Mouse (Mus musculus) liver, adult 2 months (tissue): ENCODE data around the gene Auts2. TPM values are rescaled to one million over a fixed set of nuclear protein-coding genes. Genes with fewer than 3 reads are reported as not detected.

Source experiments
- DNase-seq: peaks from one replicate; pipeline ENCODE4 v3.0.0-alpha.2; 2011; ENCODE audit warnings: low read depth, low spot score; ENCODE audit errors: extremely low read depth
- H3K27ac ChIP-seq: fragments of 200-500 bp; replicated peaks from 2 replicates; pipeline ENCODE4 v1.5.1; 2012; ENCODE audit warnings: low read depth, mild to moderate bottlenecking, control low read depth, inconsistent platforms, low read length; ENCODE audit not compliant: insufficient read depth
- H3K27me3 ChIP-seq: fragments of 200-500 bp; 2 replicates; pipeline ENCODE4 v1.6.1; 2012; ENCODE audit warnings: mild to moderate bottlenecking, moderate library complexity, low read length, inconsistent platforms; ENCODE audit not compliant: control insufficient read depth, insufficient read depth
- H3K36me3 ChIP-seq: fragments of 200-500 bp; 2 replicates; pipeline ENCODE4 v1.6.1; 2012; ENCODE audit warnings: low read length, inconsistent platforms; ENCODE audit not compliant: control insufficient read depth, insufficient read depth
- H3K4me1 ChIP-seq: fragments of 200-500 bp; 2 replicates; pipeline ENCODE4 v1.6.1; 2011; ENCODE audit warnings: low read length; ENCODE audit not compliant: control insufficient read depth, insufficient read depth
- H3K4me3 ChIP-seq: fragments of 200-500 bp; 2 replicates; pipeline ENCODE4 v1.5.1; 2011; ENCODE audit warnings: low read depth, mild to moderate bottlenecking, control low read depth, low read length, moderate library complexity; ENCODE audit not compliant: insufficient read depth
- H3K79me2 ChIP-seq: fragments of 200-500 bp; 2 replicates; pipeline ENCODE4 v1.6.1; 2012; ENCODE audit warnings: inconsistent platforms, mild to moderate bottlenecking, low read length, moderate library complexity; ENCODE audit not compliant: control insufficient read depth, insufficient read depth
- H3K9ac ChIP-seq: fragments of 200-500 bp; 2 replicates; pipeline ENCODE4 v1.6.1; 2012; ENCODE audit warnings: low read depth, mild to moderate bottlenecking, control low read depth, inconsistent platforms, low read length
- CTCF ChIP-seq: fragments of 200-500 bp; IDR thresholded peaks from 2 replicates; pipeline ENCODE4 v1.5.1; 2011; ENCODE audit warnings: low read depth, low read length, control low read depth
- POLR2A ChIP-seq: fragments of 200-500 bp; IDR thresholded peaks from 2 replicates; pipeline ENCODE4 v1.6.1; 2011; ENCODE audit warnings: low read length, control low read depth; ENCODE audit not compliant: insufficient read depth; ENCODE audit errors: extremely low read depth
- whole genome bisulfite sequencing: fragments of 180-500 bp; shearing (Covaris S2); methylation state at CpG from one replicate; pipeline ENCODE4 v1.1.7; 2018; 5-methylcytosine and 5-hydroxymethylcytosine counted together
- polyA plus RNA-seq: library from polyadenylated mRNA; depleted of rRNA; stranded (reverse); fragments of >200 nt; gene quantifications from 2 replicates; pipeline ENCODE4 v1.2.3, GENCODE M21; 2012
- total RNA-seq: library from RNA; depleted of rRNA; stranded (reverse); fragments of >200 nt; gene quantifications from 2 replicates; pipeline ENCODE4 v1.2.3, GENCODE M21; 2014

Auts2 gene
- total and polyA plus RNA-seq, 2 experiments, result 0.37 to 0.51 TPM

- Histone ChIP-seq H3K27me3 (peaks cover 3% of the 10 kb centered on the region; the same call in 1 of the 2 replicates), H3K9ac (no peak overlapping the region), H3K4me1 (no peaks in the 10 kb centered on the region), H3K27ac (no peak overlapping the region), H3K36me3 (no peaks in the 10 kb centered on the region), H3K79me2 (no peaks in the 10 kb centered on the region), H3K4me3 (no peak overlapping the region)
- DNase-seq, result no peak
- 87% methylated on average over 3 of the region's 3 CpGs for WGBS
- no peak for TF ChIP-seq CTCF
- TF ChIP-seq POLR2A, result no peak
Observed at GRCm38 (mm10) chr5:132334796-132335195, 208.3 kb downstream of the Auts2 start.

- Histone ChIP-seq H3K27ac (no peak overlapping the region), H3K4me3 (no peak overlapping the region), H3K9ac (no peak overlapping the region), H3K36me3 (no peaks in the 10 kb centered on the region), H3K4me1 (no peaks in the 10 kb centered on the region; the same call in 1 of the 2 replicates), H3K79me2 (no peaks in the 10 kb centered on the region), H3K27me3 (peaks cover 3% of the 10 kb centered on the region; the same call in 1 of the 2 replicates)
- 70% methylated on average over 2 of the region's 2 CpGs for WGBS
- peak; percentile 20 for DNase-seq
- TF ChIP-seq CTCF (no peak), POLR2A (no peak)
Observed at GRCm38 (mm10) chr5:132333744-132334143, 209.4 kb downstream of the Auts2 start.

GRCm38 (mm10) chr5:132332521-132332920, 210.6 kb downstream of the Auts2 start:
- H3K36me3 ChIP-seq, result no peaks in the 10 kb centered on the region
- no peak overlapping the region for H3K9ac ChIP-seq
- no peak for DNase-seq
- TF ChIP-seq POLR2A, result no peak
- no peak for TF ChIP-seq CTCF
- no peaks in the 10 kb centered on the region; the same call in 1 of the 2 replicates for H3K4me1 ChIP-seq
- no peaks in the 10 kb centered on the region; the same call in none of the 2 replicates for H3K27me3 ChIP-seq
- 89% methylated on average over 4 of the region's 4 CpGs for WGBS
- H3K27ac ChIP-seq, result no peak overlapping the region
- no peaks in the 10 kb centered on the region for H3K79me2 ChIP-seq
- no peak overlapping the region for H3K4me3 ChIP-seq

GRCm38 (mm10) chr5:132329171-132329936, 213.8 kb downstream of the Auts2 start:
- H3K4me3 ChIP-seq, result no peak overlapping the region
- no peaks in the 10 kb centered on the region; the same call in 1 of the 2 replicates for H3K27me3 ChIP-seq
- no peak overlapping the region for H3K9ac ChIP-seq
- H3K27ac ChIP-seq, result no peak overlapping the region
- H3K36me3 ChIP-seq, result no peaks in the 10 kb centered on the region
- no peaks in the 10 kb centered on the region; the same call in 1 of the 2 replicates for H3K4me1 ChIP-seq
- TF ChIP-seq CTCF (0 out of 2 replicates have a peak, but pooled peaks have one; percentile 10), POLR2A (no peak)
- WGBS, result 68% methylated on average over 3 of the region's 3 CpGs
- DNase-seq, result peak; percentile 78
- H3K79me2 ChIP-seq, result no peaks in the 10 kb centered on the region

GRCm38 (mm10) chr5:132324246-132324883, 218.8 kb downstream of the Auts2 start:
- WGBS, result 92% methylated on average over 6 of the region's 6 CpGs
- Histone ChIP-seq H3K4me3 (no peak overlapping the region), H3K36me3 (no peaks in the 10 kb centered on the region), H3K9ac (no peak overlapping the region), H3K27ac (no peak overlapping the region), H3K4me1 (no peaks in the 10 kb centered on the region; the same call in 1 of the 2 replicates), H3K27me3 (peaks cover 5% of the 10 kb centered on the region), H3K79me2 (no peaks in the 10 kb centered on the region)
- DNase-seq, result no peak
- TF ChIP-seq POLR2A (no peak), CTCF (no peak)
